Mouse (Mus musculus): ENCODE results near the gene Slc35a2.
A peak's percentile ranks its signal among the peaks of the same experiment; 100 is the strongest.
"Not testable (repeated sequence)": the region's sequence is repeated elsewhere in the genome, so short reads cannot be mapped to it uniquely, and the experiment has no call there.

The Slc35a2 gene

GRCm38 (mm10) chrX:7909242-7909641 lies 25.4 kb downstream of the Slc35a2 start, which contains the start of gene Gm10490:
Gene Gm10490, plus strand, starts transcription at chrX:7909542.
- DNase-seq: not testable (repeated sequence)

GRCm38 (mm10) chrX:7910473-7910872 lies 26.6 kb downstream of the Slc35a2 start:
- DNase-seq: peak in 1 of 2 experiments; percentile 44

- DNase-seq: peak; percentile 42 to 72
Measured at GRCm38 (mm10) chrX:7915669-7916068, 31.8 kb downstream of the Slc35a2 start.

- DNase-seq: not testable (repeated sequence)
Measured at GRCm38 (mm10) chrX:7917960-7918359, 34.1 kb downstream of the Slc35a2 start.

- peak; percentile 7 to 16 for DNase-seq
Measured at GRCm38 (mm10) chrX:7919601-7920383, 36.0 kb downstream of the Slc35a2 start, which contains the start of gene Pcsk1n. Gene Pcsk1n, plus strand, starts transcription at chrX:7919822.

GRCm38 (mm10) chrX:7922032-7922431 lies 38.2 kb downstream of the Slc35a2 start:
- DNase-seq: peak in 1 of 2 experiments; percentile 23

GRCm38 (mm10) chrX:7926266-7926665 lies 42.4 kb downstream of the Slc35a2 start:
- DNase-seq: no peak

GRCm38 (mm10) chrX:7927116-7927515 lies 43.3 kb downstream of the Slc35a2 start:
- DNase-seq: no peak

- DNase-seq: no peak
Measured at GRCm38 (mm10) chrX:7928270-7928790, 44.5 kb downstream of the Slc35a2 start, which contains the start of gene Eras. Gene Eras, minus strand, starts transcription at chrX:7928607.

- no peak for DNase-seq
Measured at GRCm38 (mm10) chrX:7936874-7937273, 53.0 kb downstream of the Slc35a2 start.

- DNase-seq: no peak
Measured at GRCm38 (mm10) chrX:7937667-7938066, 53.8 kb downstream of the Slc35a2 start.

Data from kidney, postnatal 4 days (tissue).